Mouse (Mus musculus) lung, embryonic 15.5 days (tissue): ENCODE data around the gene Iqce. TPM values are rescaled to one million over a fixed set of nuclear protein-coding genes. Genes with fewer than 3 reads are reported as not detected.

Experiments used
- ATAC-seq: fragments of 200-750 bp; cut with Nextera tagmentation; 2 replicates; pipeline ENCODE4 v1.8.0; 2017; ENCODE audit warnings: moderate number of reproducible peaks, borderline replicate concordance; ENCODE audit not compliant: low FRiP score, low TSS enrichment; ENCODE audit errors: extremely low read depth
- H3K27ac ChIP-seq: fragments of 300-500 bp; sonication (generic); 2 replicates; pipeline ENCODE4 v1.5.1; 2015; ENCODE audit warnings: moderate library complexity, mild to moderate bottlenecking, inconsistent platforms
- H3K27me3 ChIP-seq: fragments of 300-500 bp; sonication (generic); 2 replicates; pipeline ENCODE4 v1.6.1; 2015; ENCODE audit warnings: inconsistent platforms
- H3K36me3 ChIP-seq: fragments of 300-500 bp; sonication (generic); 2 replicates; pipeline ENCODE4 v1.6.1; 2015; ENCODE audit warnings: inconsistent platforms
- H3K4me1 ChIP-seq: fragments of 300-500 bp; sonication (generic); 2 replicates; pipeline ENCODE4 v1.6.1; 2015; ENCODE audit warnings: inconsistent platforms
- H3K4me2 ChIP-seq: fragments of 300-500 bp; sonication (generic); 2 replicates; pipeline ENCODE4 v1.6.1; 2015; ENCODE audit warnings: inconsistent platforms, mild to moderate bottlenecking, moderate library complexity
- H3K4me3 ChIP-seq: fragments of 300-500 bp; sonication (generic); 2 replicates; pipeline ENCODE4 v1.5.1; 2015; ENCODE audit warnings: mild to moderate bottlenecking, inconsistent platforms
- H3K9ac ChIP-seq: fragments of 300-500 bp; sonication (generic); 2 replicates; pipeline ENCODE4 v1.6.1; 2015; ENCODE audit warnings: inconsistent platforms
- H3K9me3 ChIP-seq: fragments of 300-500 bp; sonication (generic); 2 replicates; pipeline ENCODE4 v1.6.1; 2016; ENCODE audit warnings: inconsistent platforms
- WGBS: fragments of 180-500 bp; shearing (Covaris S2); methylation state at CpG from one replicate; pipeline ENCODE4 v1.1.7; 2015; 5-methylcytosine and 5-hydroxymethylcytosine counted together
- polyA plus RNA-seq: library from polyadenylated mRNA; unstranded; fragments of >200 nt; fragmentation: Nextera tagmentation; extraction: Ambion mirVana; gene quantifications from 2 replicates; pipeline ENCODE4 v1.2.1, GENCODE M21; 2015

Gene Iqce
- polyA plus RNA-seq, result 21.9 and 22.3 TPM in 2 replicates

GRCm38 (mm10) chr5:140702103-140702513 lies at the start of gene Iqce:
TSS of gene Iqce (minus strand) at chr5:140702378.
- peak within 1 kb of the TSS; percentile 91 for H3K4me2 ChIP-seq
- peak within 1 kb of the TSS; percentile 88 for H3K27ac ChIP-seq
- H3K4me3 ChIP-seq, result peak within 1 kb of the TSS; percentile 82
- WGBS, result 4% methylated on average over 31 of the region's 33 CpGs
- peak; percentile 58 for ATAC-seq
- no peaks in the 10 kb centered on the region for H3K27me3 ChIP-seq
- peak within 1 kb of the TSS; percentile 85 for H3K9ac ChIP-seq
- no peaks in the 10 kb centered on the region for H3K9me3 ChIP-seq
- H3K4me1 ChIP-seq, result peaks cover 44% of the 10 kb centered on the region
- H3K36me3 ChIP-seq, result 0 out of 2 replicates have a peak, but pooled peaks cover 9% of the 10 kb centered on the region

DNA sequence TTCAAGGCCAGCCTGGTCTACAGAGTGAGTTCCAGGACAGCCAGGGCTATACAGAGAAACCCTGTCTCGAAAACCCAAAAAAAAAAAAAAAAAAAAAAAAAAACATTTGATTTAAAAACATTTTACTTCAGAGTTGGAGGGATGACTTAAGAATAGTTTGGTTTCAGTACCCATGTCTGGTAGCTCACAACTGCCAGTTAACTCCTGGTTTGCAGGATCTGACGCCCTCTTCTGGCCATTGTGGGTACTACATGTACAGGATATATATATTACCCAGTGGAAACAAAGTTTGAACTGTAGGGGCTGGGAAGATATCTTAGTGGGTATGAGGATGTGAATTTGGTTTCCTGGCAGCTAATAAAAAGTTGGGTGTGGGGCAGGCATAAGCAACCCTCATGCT lies 48.7 kb upstream of the Iqce start:
- H3K36me3 ChIP-seq, result peaks cover 6% of the 10 kb centered on the region; the same call in 1 of the 2 replicates
- ATAC-seq, result no peak
- H3K4me1 ChIP-seq, result peaks cover 8% of the 10 kb centered on the region
- no peak overlapping the region for H3K9ac ChIP-seq
- no peak overlapping the region for H3K27ac ChIP-seq
- no peak overlapping the region for H3K4me2 ChIP-seq
- WGBS, result 2% methylated on average over 1 of the region's 2 CpGs
- H3K27me3 ChIP-seq, result no peaks in the 10 kb centered on the region
- 0 out of 2 replicates have a peak, but pooled peaks cover 3% of the 10 kb centered on the region for H3K9me3 ChIP-seq
- H3K4me3 ChIP-seq, result no peak overlapping the region

GRCm38 (mm10) chr5:140749062-140749875 lies 47.1 kb upstream of the Iqce start:
- H3K27ac ChIP-seq, result 0 out of 2 replicates have a peak overlapping the region, but pooled peaks have one; percentile 20
- peak; percentile 69 for ATAC-seq
- H3K4me3 ChIP-seq, result peak overlapping the region; percentile 25
- no peaks in the 10 kb centered on the region for H3K27me3 ChIP-seq
- H3K36me3 ChIP-seq, result no peaks in the 10 kb centered on the region
- peak overlapping the region; percentile 39 for H3K9ac ChIP-seq
- WGBS, result 10% methylated on average over 12 of the region's 12 CpGs
- 0 out of 2 replicates have a peak, but pooled peaks cover 3% of the 10 kb centered on the region for H3K9me3 ChIP-seq
- H3K4me2 ChIP-seq, result peak overlapping the region; percentile 53
- peaks cover 8% of the 10 kb centered on the region for H3K4me1 ChIP-seq

GRCm38 (mm10) chr5:140748425-140748824 lies 46.2 kb upstream of the Iqce start:
- Histone ChIP-seq H3K27ac (no peak overlapping the region), H3K4me1 (peaks cover 8% of the 10 kb centered on the region), H3K36me3 (no peaks in the 10 kb centered on the region), H3K9me3 (0 out of 2 replicates have a peak, but pooled peaks cover 3% of the 10 kb centered on the region), H3K27me3 (no peaks in the 10 kb centered on the region), H3K4me2 (no peak overlapping the region), H3K4me3 (no peak overlapping the region), H3K9ac (no peak overlapping the region)
- WGBS, result 76% methylated on average over 10 of the region's 10 CpGs
- no peak for ATAC-seq

- 33% methylated on average over 12 of the region's 12 CpGs for WGBS
- no peak overlapping the region for H3K27ac ChIP-seq
- 0 out of 2 replicates have a peak, but pooled peaks have one; percentile 13 for ATAC-seq
Observed at GRCm38 (mm10) chr5:140743706-140744131, 41.5 kb upstream of the Iqce start.

DNA sequence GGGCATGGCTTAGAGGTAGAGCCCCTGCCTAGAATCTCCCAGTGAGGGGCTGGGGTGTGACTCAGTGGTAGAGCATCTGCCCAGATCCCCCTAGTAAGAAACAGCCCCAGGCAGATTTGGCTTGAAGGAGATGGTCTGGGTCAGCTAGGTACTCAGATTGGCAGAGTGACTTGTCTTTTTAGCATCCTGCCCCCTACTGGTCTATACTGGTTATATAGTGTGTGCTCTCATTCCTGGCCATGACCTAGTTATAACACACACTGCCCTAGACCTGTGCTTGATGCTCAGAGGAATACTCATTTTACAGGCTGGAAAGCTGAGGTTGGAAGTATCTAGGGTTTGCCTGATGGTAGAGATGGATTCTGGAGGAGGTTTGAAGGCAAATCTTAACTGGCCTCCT lies 39.7 kb upstream of the Iqce start:
- no peak overlapping the region for H3K27ac ChIP-seq
- H3K36me3 ChIP-seq, result no peaks in the 10 kb centered on the region
- H3K27me3 ChIP-seq, result peaks cover 4% of the 10 kb centered on the region; the same call in 1 of the 2 replicates
- H3K9ac ChIP-seq, result no peak overlapping the region
- no peak for ATAC-seq
- H3K4me1 ChIP-seq, result no peaks in the 10 kb centered on the region
- no peaks in the 10 kb centered on the region for H3K9me3 ChIP-seq
- H3K4me3 ChIP-seq, result no peak overlapping the region
- H3K4me2 ChIP-seq, result no peak overlapping the region

More at GRCm38 (mm10) chr5:140743706-140744131, 41.5 kb upstream of the Iqce start:
- no peak overlapping the region for H3K9ac ChIP-seq
- H3K27me3 ChIP-seq, result no peaks in the 10 kb centered on the region
- H3K4me3 ChIP-seq, result no peak overlapping the region
- no peak overlapping the region for H3K4me2 ChIP-seq
- H3K36me3 ChIP-seq, result no peaks in the 10 kb centered on the region
- no peaks in the 10 kb centered on the region for H3K9me3 ChIP-seq
- H3K4me1 ChIP-seq, result no peaks in the 10 kb centered on the region

DNA sequence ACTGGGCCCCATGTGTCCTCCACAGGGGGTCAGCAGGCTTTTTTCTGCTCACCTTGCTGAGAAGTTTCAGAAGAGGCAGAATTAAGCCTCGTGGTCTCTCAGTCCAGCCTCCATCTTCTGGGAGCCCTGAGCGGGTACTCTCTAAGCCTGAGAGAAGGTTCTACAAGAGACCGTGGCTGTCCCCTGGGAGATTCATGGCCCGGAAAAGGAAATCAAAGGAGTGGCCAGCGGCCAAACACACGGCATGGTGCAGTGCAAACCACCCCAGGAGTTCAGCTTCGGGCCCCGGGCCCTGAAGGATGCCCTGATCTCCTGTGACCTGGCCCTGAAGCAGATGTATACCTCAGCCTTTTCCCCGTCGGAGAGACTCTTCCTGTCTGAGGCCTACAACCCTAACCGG lies 38.9 kb upstream of the Iqce start:
- H3K36me3 ChIP-seq, result no peaks in the 10 kb centered on the region
- H3K4me3 ChIP-seq, result no peak overlapping the region
- no peak overlapping the region for H3K9ac ChIP-seq
- 69% methylated on average over 11 of the region's 11 CpGs for WGBS
- peaks cover 12% of the 10 kb centered on the region; the same call in 1 of the 2 replicates for H3K27me3 ChIP-seq
- no peak for ATAC-seq
- H3K4me1 ChIP-seq, result no peaks in the 10 kb centered on the region
- no peak overlapping the region for H3K4me2 ChIP-seq
- no peaks in the 10 kb centered on the region for H3K9me3 ChIP-seq
- no peak overlapping the region for H3K27ac ChIP-seq

- 73% methylated on average over 12 of the region's 12 CpGs for WGBS
- Histone ChIP-seq H3K4me2 (no peak overlapping the region), H3K4me1 (peaks cover 6% of the 10 kb centered on the region), H3K9ac (no peak overlapping the region), H3K9me3 (no peaks in the 10 kb centered on the region), H3K4me3 (no peak overlapping the region), H3K27ac (no peak overlapping the region), H3K36me3 (no peaks in the 10 kb centered on the region), H3K27me3 (peaks cover 24% of the 10 kb centered on the region)
- ATAC-seq, result no peak
Observed at GRCm38 (mm10) chr5:140739813-140740212, 37.6 kb upstream of the Iqce start.

DNA sequence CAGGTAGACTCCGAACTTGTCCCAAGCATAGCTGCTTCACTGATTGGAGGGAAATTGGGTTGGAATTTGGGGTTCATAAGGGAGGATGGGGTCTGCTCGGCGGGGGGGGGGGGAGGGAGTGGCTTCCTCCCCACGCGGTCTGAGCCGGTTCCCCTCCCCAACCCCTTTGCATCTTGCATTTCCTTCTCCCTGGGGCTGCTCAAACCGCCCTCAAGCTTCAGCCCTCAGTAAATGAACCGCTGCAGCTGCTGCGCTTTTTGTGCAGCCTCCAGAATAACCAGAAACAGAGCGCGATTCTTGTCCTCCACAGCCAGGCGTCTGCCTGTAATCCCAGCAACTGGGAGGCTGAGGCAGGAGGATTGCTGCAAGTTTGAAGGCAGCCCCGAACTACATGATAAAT lies 34.0 kb upstream of the Iqce start:
- Histone ChIP-seq H3K36me3 (no peaks in the 10 kb centered on the region), H3K9ac (no peak overlapping the region), H3K4me3 (no peak overlapping the region), H3K4me2 (peak overlapping the region; percentile 65), H3K27ac (no peak overlapping the region), H3K4me1 (peaks cover 6% of the 10 kb centered on the region), H3K27me3 (peaks cover 27% of the 10 kb centered on the region), H3K9me3 (no peaks in the 10 kb centered on the region)
- no peak for ATAC-seq
- WGBS, result 19% methylated on average over 11 of the region's 13 CpGs

DNA sequence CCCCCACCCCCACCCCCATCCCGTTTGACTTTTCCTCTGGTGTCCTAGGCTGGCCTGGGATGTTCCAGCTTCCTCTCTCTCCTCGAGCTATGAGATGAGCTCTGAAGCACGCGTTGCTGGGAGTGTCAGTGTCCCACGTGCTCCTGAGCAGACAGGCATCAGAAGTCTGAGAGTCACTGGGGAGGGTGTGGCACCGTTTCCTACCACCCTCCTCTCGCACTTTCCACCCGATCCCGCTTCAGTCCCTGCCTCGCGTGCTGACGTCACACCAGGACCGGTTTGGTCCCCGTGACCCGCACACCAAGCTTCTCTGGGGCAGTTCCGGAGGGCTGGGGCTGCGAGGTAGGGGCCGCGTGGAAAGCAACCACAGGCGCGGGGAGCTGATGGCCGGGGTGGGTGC lies 33.1 kb upstream of the Iqce start:
- H3K4me2 ChIP-seq, result peak overlapping the region; percentile 65
- peaks cover 27% of the 10 kb centered on the region for H3K27me3 ChIP-seq
- peak overlapping the region; percentile 11; the same call in 1 of the 2 replicates for H3K9ac ChIP-seq
- no peaks in the 10 kb centered on the region for H3K9me3 ChIP-seq
- H3K4me1 ChIP-seq, result peaks cover 6% of the 10 kb centered on the region
- ATAC-seq, result peak; percentile 24; the same call in 1 of the 2 replicates
- no peak overlapping the region for H3K27ac ChIP-seq
- 2% methylated on average over 18 of the region's 22 CpGs for WGBS
- peak overlapping the region; percentile 29 for H3K4me3 ChIP-seq
- no peaks in the 10 kb centered on the region for H3K36me3 ChIP-seq

DNA sequence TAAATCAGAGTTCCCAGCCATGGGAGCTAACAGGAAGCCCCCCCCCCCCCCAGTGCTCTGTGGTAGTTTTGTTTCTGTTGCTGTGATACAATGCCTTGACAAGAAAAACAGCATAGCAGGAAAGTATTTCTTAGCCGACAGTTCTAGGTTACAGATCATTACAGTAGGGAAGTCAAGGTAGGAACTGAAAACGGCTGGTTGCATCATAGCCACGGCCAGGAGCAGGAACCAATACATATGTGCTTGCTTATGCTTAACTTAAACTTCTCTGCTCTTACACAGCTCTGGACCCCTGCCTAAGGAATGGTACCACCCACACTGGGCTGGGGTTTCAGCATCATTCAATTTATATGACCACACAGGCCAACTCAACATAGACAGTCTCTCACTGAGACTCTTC lies 31.2 kb upstream of the Iqce start:
- Histone ChIP-seq H3K4me2 (no peak overlapping the region), H3K9ac (no peak overlapping the region), H3K9me3 (no peaks in the 10 kb centered on the region), H3K27me3 (peaks cover 27% of the 10 kb centered on the region), H3K36me3 (no peaks in the 10 kb centered on the region), H3K4me1 (peaks cover 6% of the 10 kb centered on the region), H3K4me3 (no peak overlapping the region), H3K27ac (0 out of 2 replicates have a peak overlapping the region, but pooled peaks have one; percentile 11)
- WGBS, result 49% methylated on average over 3 of the region's 3 CpGs
- no peak for ATAC-seq

DNA sequence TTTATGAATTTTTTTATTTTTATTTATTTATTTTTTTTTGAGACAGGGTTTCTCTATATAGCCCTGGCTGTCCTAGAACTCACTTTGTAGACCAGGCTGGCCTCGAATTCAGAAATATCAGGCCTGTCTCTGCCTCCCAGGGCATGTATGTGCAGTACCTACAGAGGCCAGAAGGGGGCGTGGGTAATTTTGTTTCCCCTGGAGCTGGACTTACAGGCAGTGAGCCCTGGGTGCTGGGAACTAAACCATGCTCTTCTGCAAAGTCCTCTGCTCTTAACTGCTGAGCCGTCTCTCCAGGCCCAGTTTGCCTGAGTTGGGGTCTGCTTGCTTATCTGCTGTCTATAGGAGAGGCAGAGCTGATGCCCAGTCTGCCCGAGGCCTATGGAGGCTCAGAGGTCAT lies 30.0 kb upstream of the Iqce start:
- Histone ChIP-seq H3K27ac (no peak overlapping the region), H3K36me3 (no peaks in the 10 kb centered on the region), H3K27me3 (peaks cover 27% of the 10 kb centered on the region), H3K4me1 (peaks cover 6% of the 10 kb centered on the region), H3K9ac (no peak overlapping the region), H3K4me3 (no peak overlapping the region), H3K9me3 (no peaks in the 10 kb centered on the region), H3K4me2 (no peak overlapping the region)
- WGBS, result 64% methylated on average over 4 of the region's 4 CpGs
- ATAC-seq, result no peak
